Mouse (Mus musculus): ENCODE measurements around the gene Cdc42ep5.

Gene Cdc42ep5

GRCm38 (mm10) chr7:4146241-4147180 is 18.1 kb downstream of the Cdc42ep5 start:
- in situ Hi-C loops (cut with MboI; ENCODE audit: unreplicated experiment in 2 of 2): loop anchor here (5.0 to 25.0 kb wide), 5 partner anchors 281 to 791 kb away; partner anchors contain the start of genes Ssc5d (in 2 of the 2), Ube2s (in 2 of the 2), Mboat7 (in 1 of the 2) and Tmem86b (in 1 of the 2)

- in situ Hi-C loops (cut with MboI; ENCODE audit: unreplicated experiment in 2 of 2): loop anchor here (5.0 to 25.0 kb wide), 5 partner anchors 282 to 792 kb away; partner anchors contain the start of genes Ssc5d (in 2 of the 2), Ube2s (in 2 of the 2), Mboat7 (in 1 of the 2) and Tmem86b (in 1 of the 2)
Observed at GRCm38 (mm10) chr7:4145552-4146190, 19.0 kb downstream of the Cdc42ep5 start.

- in situ Hi-C loops (cut with MboI; ENCODE audit: unreplicated experiment in 2 of 2): loop anchor here (5.0 to 25.0 kb wide), 5 partner anchors 282 to 792 kb away; partner anchors contain the start of genes Ssc5d (in 2 of the 2), Ube2s (in 2 of the 2), Mboat7 (in 1 of the 2) and Tmem86b (in 1 of the 2)
Observed at GRCm38 (mm10) chr7:4144766-4145551, 19.7 kb downstream of the Cdc42ep5 start.

- in situ Hi-C loops (cut with MboI; ENCODE audit: unreplicated experiment in 2 of 2): loop anchor here (10.0 to 25.0 kb wide), 4 partner anchors 449 to 793 kb away; partner anchors contain the start of genes Ssc5d (in 2 of the 2), Ube2s (in 2 of the 2), Mboat7 (in 1 of the 2) and Tmem86b (in 1 of the 2)
Observed at GRCm38 (mm10) chr7:4144046-4144445, 20.6 kb downstream of the Cdc42ep5 start.

- in situ Hi-C loops (cut with MboI; ENCODE audit: unreplicated experiment in 2 of 2): loop anchor here (10.0 to 25.0 kb wide), 4 partner anchors 449 to 794 kb away; partner anchors contain the start of genes Ssc5d (in 2 of the 2), Ube2s (in 2 of the 2), Mboat7 (in 1 of the 2) and Tmem86b (in 1 of the 2)
Observed at GRCm38 (mm10) chr7:4143506-4143905, 21.2 kb downstream of the Cdc42ep5 start.

GRCm38 (mm10) chr7:4142796-4143445 is 21.7 kb downstream of the Cdc42ep5 start:
- in situ Hi-C loops (cut with MboI; ENCODE audit: unreplicated experiment in 2 of 2): loop anchor here (10.0 to 25.0 kb wide), 4 partner anchors 448 to 794 kb away; partner anchors contain the start of genes Ssc5d (in 2 of the 2), Ube2s (in 2 of the 2), Mboat7 (in 1 of the 2) and Tmem86b (in 1 of the 2)

GRCm38 (mm10) chr7:4141648-4142325 is 22.9 kb downstream of the Cdc42ep5 start:
- in situ Hi-C loops (cut with MboI; ENCODE audit: unreplicated experiment in 2 of 2): loop anchor here (10.0 to 25.0 kb wide), 4 partner anchors 447 to 796 kb away; partner anchors contain the start of genes Ssc5d (in 2 of the 2), Ube2s (in 2 of the 2), Mboat7 (in 1 of the 2) and Tmem86b (in 1 of the 2)

GRCm38 (mm10) chr7:4139391-4139790 is 25.3 kb downstream of the Cdc42ep5 start:
- in situ Hi-C loops (cut with MboI; ENCODE audit: unreplicated experiment in 2 of 2): loop anchor here (5.0 to 25.0 kb wide), 5 partner anchors 445 to 798 kb away; partner anchors contain the start of genes Ndufa3 (in 2 of the 2), Oscar (in 2 of the 2), Ssc5d (in 2 of the 2) and Ube2s (in 2 of the 2)

GRCm38 (mm10) chr7:4138671-4139070 is 26.0 kb downstream of the Cdc42ep5 start:
- in situ Hi-C loops (cut with MboI; ENCODE audit: unreplicated experiment in 2 of 2): loop anchor here (5.0 to 25.0 kb wide), 5 partner anchors 444 to 799 kb away; partner anchors contain the start of genes Ndufa3 (in 2 of the 2), Oscar (in 2 of the 2), Ssc5d (in 2 of the 2) and Ube2s (in 2 of the 2)

- in situ Hi-C loops (cut with MboI; ENCODE audit: unreplicated experiment in 2 of 2): loop anchor here (5.0 to 25.0 kb wide), 5 partner anchors 443 to 799 kb away; partner anchors contain the start of genes Ndufa3 (in 2 of the 2), Oscar (in 2 of the 2), Ssc5d (in 2 of the 2) and Ube2s (in 2 of the 2)
Observed at GRCm38 (mm10) chr7:4138181-4138580, 26.5 kb downstream of the Cdc42ep5 start.

GRCm38 (mm10) chr7:4137746-4138145 is 26.9 kb downstream of the Cdc42ep5 start:
- in situ Hi-C loops (cut with MboI; ENCODE audit: unreplicated experiment in 2 of 2): loop anchor here (5.0 to 25.0 kb wide), 5 partner anchors 443 to 800 kb away; partner anchors contain the start of genes Ndufa3 (in 2 of the 2), Oscar (in 2 of the 2), Ssc5d (in 2 of the 2) and Ube2s (in 2 of the 2)

- in situ Hi-C loops (cut with MboI; ENCODE audit: unreplicated experiment in 2 of 2): loop anchor here (5.0 to 25.0 kb wide), 5 partner anchors 442 to 800 kb away; partner anchors contain the start of genes Ndufa3 (in 2 of the 2), Oscar (in 2 of the 2), Ssc5d (in 2 of the 2) and Ube2s (in 2 of the 2)
Observed at GRCm38 (mm10) chr7:4136771-4137531, 27.7 kb downstream of the Cdc42ep5 start, which contains the start of gene Leng8. Gene Leng8 (plus strand): TSS chr7:4137039.

- in situ Hi-C loops (cut with MboI; ENCODE audit: unreplicated experiment in 2 of 2): loop anchor here (5.0 to 25.0 kb wide), 5 partner anchors 442 to 801 kb away; partner anchors contain the start of genes Ndufa3 (in 2 of the 2), Oscar (in 2 of the 2), Ssc5d (in 2 of the 2) and Ube2s (in 2 of the 2)
Observed at GRCm38 (mm10) chr7:4136404-4136770, 28.3 kb downstream of the Cdc42ep5 start.

- in situ Hi-C loops (cut with MboI; ENCODE audit: unreplicated experiment in 2 of 2): loop anchor here (5.0 to 25.0 kb wide), 5 partner anchors 440 to 802 kb away; partner anchors contain the start of genes Ndufa3 (in 2 of the 2), Oscar (in 2 of the 2), Ssc5d (in 2 of the 2) and Ube2s (in 2 of the 2)
Observed at GRCm38 (mm10) chr7:4134911-4135310, 29.7 kb downstream of the Cdc42ep5 start.

GRCm38 (mm10) chr7:4132998-4133397 is 31.7 kb downstream of the Cdc42ep5 start:
- in situ Hi-C loops (cut with MboI; ENCODE audit: unreplicated experiment in 2 of 2): loop anchor here (10.0 to 25.0 kb wide), 4 partner anchors 438 to 804 kb away; partner anchors contain the start of genes Ssc5d (in 2 of the 2), Ube2s (in 2 of the 2), Mboat7 (in 1 of the 2) and Tmem86b (in 1 of the 2)

- in situ Hi-C loops (cut with MboI; ENCODE audit: unreplicated experiment in 2 of 2): loop anchor here (10.0 to 25.0 kb wide), 4 partner anchors 438 to 805 kb away; partner anchors contain the start of genes Ssc5d (in 2 of the 2), Ube2s (in 2 of the 2), Mboat7 (in 1 of the 2) and Tmem86b (in 1 of the 2)
Observed at GRCm38 (mm10) chr7:4132581-4132980, 32.1 kb downstream of the Cdc42ep5 start.
